Mouse (Mus musculus): ENCODE data around the gene Rbck1. TPM values are rescaled to one million over a fixed set of nuclear protein-coding genes. Genes with fewer than 3 reads are reported as not detected.

The Rbck1 gene
- polyA plus RNA-seq, 2 experiments = 34.3 to 49.6 TPM

- DNase-seq (ENCODE audit: low read depth in 3 of 3, low spot score in 3 of 3) = no peak
- Histone ChIP-seq H3K27me3 (ENCODE audit: control insufficient read depth, insufficient read depth, low read length) (no peaks in the 10 kb centered on the region), H3K27ac (no peak overlapping the region), H3K4me2 (ENCODE audit: low read depth) (no peak overlapping the region), H3K4me3 (ENCODE audit: insufficient read depth in 1 of 2, low read depth in 2 of 2, low read length in 2 of 2) (no peak overlapping the region), H3K36me3 (replicated peaks; ENCODE audit: control insufficient read depth, insufficient read depth, low read depth) (peaks cover 39% of the 10 kb centered on the region), H3K9ac (replicated peaks) (no peak overlapping the region), H3K9me3 (ENCODE audit: control insufficient read depth, low read length) (no peaks in the 10 kb centered on the region), H3K4me1 (replicated peaks; ENCODE audit: control insufficient read depth in 2 of 2, insufficient read depth in 2 of 2, low read length in 1 of 2) (no peaks in the 10 kb centered on the region)
- TF ChIP-seq CTCF (IDR thresholded peaks at IDR 0.05; ENCODE audit: low read depth) (no peak), EP300 (IDR thresholded peaks at IDR 0.05; ENCODE audit: low read depth) (no peak)
- 65% methylated on average over 5 of the region's 5 CpGs for WGBS (ENCODE audit: insufficient replicate concordance)
- ATAC-seq (ENCODE audit: insufficient read depth) = no peak
These were observed 10.9 kb downstream of the Rbck1 start for GRCm38 (mm10) chr2:152321558-152321957.

- H3K9me3 ChIP-seq (ENCODE audit: control insufficient read depth, low read length) = no peaks in the 10 kb centered on the region
- H3K4me2 ChIP-seq (ENCODE audit: low read depth) = no peak overlapping the region
- peaks cover 22% of the 10 kb centered on the region for H3K36me3 ChIP-seq (replicated peaks; ENCODE audit: control insufficient read depth, insufficient read depth, low read depth)
- H3K4me3 ChIP-seq (ENCODE audit: insufficient read depth in 1 of 2, low read depth in 2 of 2, low read length in 2 of 2) = no peak overlapping the region
- H3K9ac ChIP-seq (replicated peaks) = no peak overlapping the region
- no peak for TF ChIP-seq EP300 (IDR thresholded peaks at IDR 0.05; ENCODE audit: low read depth)
- no peak for TF ChIP-seq CTCF (IDR thresholded peaks at IDR 0.05; ENCODE audit: low read depth)
- ATAC-seq (ENCODE audit: insufficient read depth) (no peak), DNase-seq (ENCODE audit: low read depth in 3 of 3, low spot score in 3 of 3) (no peak)
- H3K27ac ChIP-seq = no peak overlapping the region
- H3K27me3 ChIP-seq (ENCODE audit: control insufficient read depth, insufficient read depth, low read length) = no peaks in the 10 kb centered on the region
- 78% methylated on average over 6 of the region's 6 CpGs for WGBS (ENCODE audit: insufficient replicate concordance)
- no peaks in the 10 kb centered on the region for H3K4me1 ChIP-seq (replicated peaks; ENCODE audit: control insufficient read depth in 2 of 2, insufficient read depth in 2 of 2, low read length in 1 of 2)
These were observed 15.4 kb downstream of the Rbck1 start for GRCm38 (mm10) chr2:152317054-152317453.

GRCm38 (mm10) chr2:152313926-152314325 is 18.5 kb downstream of the Rbck1 start:
- ATAC-seq (ENCODE audit: insufficient read depth) (no peak), DNase-seq (ENCODE audit: low read depth in 3 of 3, low spot score in 3 of 3) (no peak)
- H3K4me2 ChIP-seq (ENCODE audit: low read depth) = no peak overlapping the region
- H3K27ac ChIP-seq = no peak overlapping the region
- no peak overlapping the region for H3K9ac ChIP-seq (replicated peaks)
- 81% methylated on average over 6 of the region's 6 CpGs for WGBS (ENCODE audit: insufficient replicate concordance)
- H3K9me3 ChIP-seq (ENCODE audit: control insufficient read depth, low read length) = no peaks in the 10 kb centered on the region
- H3K27me3 ChIP-seq (ENCODE audit: control insufficient read depth, insufficient read depth, low read length) = no peaks in the 10 kb centered on the region
- TF ChIP-seq EP300 (IDR thresholded peaks at IDR 0.05; ENCODE audit: low read depth) (no peak), CTCF (IDR thresholded peaks at IDR 0.05; ENCODE audit: low read depth) (no peak)
- H3K4me3 ChIP-seq (ENCODE audit: insufficient read depth in 1 of 2, low read depth in 2 of 2, low read length in 2 of 2) = no peak overlapping the region
- peaks cover 30% of the 10 kb centered on the region for H3K36me3 ChIP-seq (replicated peaks; ENCODE audit: control insufficient read depth, insufficient read depth, low read depth)
- no peaks in the 10 kb centered on the region for H3K4me1 ChIP-seq (replicated peaks; ENCODE audit: control insufficient read depth in 2 of 2, insufficient read depth in 2 of 2, low read length in 1 of 2)

GRCm38 (mm10) chr2:152312996-152313395 is 19.5 kb downstream of the Rbck1 start:
- no peak overlapping the region for H3K4me3 ChIP-seq (ENCODE audit: insufficient read depth in 1 of 2, low read depth in 2 of 2, low read length in 2 of 2)

GRCm38 (mm10) chr2:152307186-152307585 is 25.3 kb downstream of the Rbck1 start:
- WGBS (ENCODE audit: insufficient replicate concordance) = 78% methylated on average over 3 of the region's 3 CpGs
- Histone ChIP-seq H3K4me2 (ENCODE audit: low read depth) (no peak overlapping the region), H3K9me3 (ENCODE audit: control insufficient read depth, low read length) (no peaks in the 10 kb centered on the region), H3K4me1 (replicated peaks; ENCODE audit: control insufficient read depth in 2 of 2, insufficient read depth in 2 of 2, low read length in 1 of 2) (no peaks in the 10 kb centered on the region), H3K4me3 (ENCODE audit: insufficient read depth in 1 of 2, low read depth in 2 of 2, low read length in 2 of 2) (no peak overlapping the region), H3K27ac (no peak overlapping the region), H3K36me3 (replicated peaks; ENCODE audit: control insufficient read depth, insufficient read depth, low read depth) (peaks cover 42% of the 10 kb centered on the region), H3K27me3 (ENCODE audit: control insufficient read depth, insufficient read depth, low read length) (no peaks in the 10 kb centered on the region), H3K9ac (replicated peaks) (no peak overlapping the region)
- DNase-seq (ENCODE audit: low read depth in 3 of 3, low spot score in 3 of 3) (no peak), ATAC-seq (ENCODE audit: insufficient read depth) (no peak)
- no peak for TF ChIP-seq EP300 (IDR thresholded peaks at IDR 0.05; ENCODE audit: low read depth)
- no peak for TF ChIP-seq CTCF (IDR thresholded peaks at IDR 0.05; ENCODE audit: low read depth)

More at GRCm38 (mm10) chr2:152312996-152313395, 19.5 kb downstream of the Rbck1 start:
- H3K9me3 ChIP-seq (ENCODE audit: control insufficient read depth, low read length) = no peaks in the 10 kb centered on the region
- H3K36me3 ChIP-seq (replicated peaks; ENCODE audit: control insufficient read depth, insufficient read depth, low read depth) = peaks cover 33% of the 10 kb centered on the region
- no peak overlapping the region for H3K4me2 ChIP-seq (ENCODE audit: low read depth)
- WGBS (ENCODE audit: insufficient replicate concordance) = 82% methylated on average over 7 of the region's 7 CpGs
- H3K27ac ChIP-seq = no peak overlapping the region
- no peaks in the 10 kb centered on the region for H3K4me1 ChIP-seq (replicated peaks; ENCODE audit: control insufficient read depth in 2 of 2, insufficient read depth in 2 of 2, low read length in 1 of 2)
- DNase-seq (ENCODE audit: low read depth in 3 of 3, low spot score in 3 of 3) (no peak), ATAC-seq (ENCODE audit: insufficient read depth) (no peak)
- H3K27me3 ChIP-seq (ENCODE audit: control insufficient read depth, insufficient read depth, low read length) = no peaks in the 10 kb centered on the region
- no peak for TF ChIP-seq CTCF (IDR thresholded peaks at IDR 0.05; ENCODE audit: low read depth)
- no peak for TF ChIP-seq EP300 (IDR thresholded peaks at IDR 0.05; ENCODE audit: low read depth)
- H3K9ac ChIP-seq (replicated peaks) = no peak overlapping the region
